In genomic region chr3:86787423-86788123, GRCm38 (mm10) we compare ENCODE assay signal across 9 mouse cellular contexts.
DNase-seq lines count a peak whose midpoint lies in the region; ATAC-seq and TF ChIP-seq lines count a peak whose summit lies in the region.
"Had no signal": no experiment of that assay in that cellular context is flagged by ENCODE, and none has a peak within 500 bp of the region (broad histone marks: within the 10 kb centered on the region; RNA-seq: fewer than 3 reads in every experiment).

No protein-coding gene starts in this region.

- no peak overlapping the region for H3K4me2 ChIP-seq in hindbrain, embryonic 15.5 days
- H3K4me2 ChIP-seq in neural tube, embryonic 14.5 days (ENCODE audit: low read depth, low read length), result no peak overlapping the region
- H3K4me2 ChIP-seq: neural tube, embryonic 12.5 days had no signal

- H3K36me3 ChIP-seq in hindbrain, embryonic 15.5 days, result peaks cover 34% of the 10 kb centered on the region
- H3K36me3 ChIP-seq in neural tube, embryonic 14.5 days (ENCODE audit: control insufficient read depth, insufficient read depth, low read length), result peaks cover 38% of the 10 kb centered on the region

- peak overlapping the region; percentile 78 for H3K27ac ChIP-seq in left cerebral cortex, adult 2 months
- peak overlapping the region; percentile 76 for H3K27ac ChIP-seq in hindbrain, embryonic 15.5 days (replicated peaks)
- peak overlapping the region; percentile 52; the same call in 1 of the 2 replicates for H3K27ac ChIP-seq in neural tube, embryonic 14.5 days (ENCODE audit: low read depth, low read length)
- H3K27ac ChIP-seq: neural tube, embryonic 12.5 days had no signal

- H3K4me3 ChIP-seq in left cerebral cortex, adult 2 months, result no peak overlapping the region
- H3K4me3 ChIP-seq in hindbrain, embryonic 15.5 days, result no peak overlapping the region
- no peak overlapping the region for H3K4me3 ChIP-seq in neural tube, embryonic 14.5 days (ENCODE audit: low read depth, low read length)
- H3K4me3 ChIP-seq: neural tube, embryonic 12.5 days had no signal

- TF ChIP-seq CTCF in left cerebral cortex, adult 2 months (IDR thresholded peaks at IDR 0.05), result no peak

- ATAC-seq in hindbrain, embryonic 15.5 days (ENCODE audit: low FRiP score, low read depth), result no peak; the same call in 1 of the 2 replicates
- ATAC-seq in neural tube, embryonic 14.5 days (ENCODE audit: low read depth), result peak; percentile 15; the same call in 1 of the 2 replicates

- WGBS in hindbrain, embryonic 15.5 days, result 82% methylated on average over 10 of the region's 10 CpGs
- WGBS in neural tube, embryonic 14.5 days, result 94% methylated on average over 10 of the region's 10 CpGs

- DNase-seq in adrenal gland, adult 2 months, result peak; percentile 61
- DNase-seq in adrenal gland, postnatal 25 days, result no peak
- DNase-seq in left cerebral cortex, adult 2 months (ENCODE audit: extremely low spot score in 1 of 2, low spot score in 2 of 2), result no peak
- no peak for DNase-seq in left cerebral cortex, adult 9 months (ENCODE audit: low spot score in 2 of 2)
- no peak for DNase-seq in left cerebral cortex, postnatal 25 days (ENCODE audit: low spot score in 2 of 2)
- DNase-seq in left cerebral cortex, postnatal 4 days, result no peak

- peaks cover 58% of the 10 kb centered on the region for H3K4me1 ChIP-seq in hindbrain, embryonic 15.5 days (replicated peaks)
- peaks cover 11% of the 10 kb centered on the region for H3K4me1 ChIP-seq in neural tube, embryonic 14.5 days (ENCODE audit: control insufficient read depth, insufficient read depth, low read length)

- intact Hi-C loops in left cerebral cortex, adult 2 months (cut with DNase I), result loop anchor here (1.0 to 5.0 kb wide), 3 partner anchors 25 to 189 kb away; no protein-coding TSS in a partner anchor
- intact Hi-C loops in left cerebral cortex, postnatal 25 days (cut with DNase I), result loop anchor here (1.0 kb wide), 1 partner anchor 189 kb away; no protein-coding TSS in a partner anchor
- intact Hi-C loops in left cerebral cortex, postnatal 4 days (cut with DNase I), result loop anchor here (5.0 kb wide), 1 partner anchor 190 kb away; no protein-coding TSS in a partner anchor

- H3K9ac ChIP-seq in hindbrain, embryonic 15.5 days, result no peak overlapping the region
- H3K9ac ChIP-seq in neural tube, embryonic 14.5 days (replicated peaks; ENCODE audit: low read depth, low read length), result no peak overlapping the region

- no peaks in the 10 kb centered on the region for H3K9me3 ChIP-seq in hindbrain, embryonic 15.5 days
- no peaks in the 10 kb centered on the region for H3K9me3 ChIP-seq in neural tube, embryonic 14.5 days (ENCODE audit: control insufficient read depth, low read length)
- H3K9me3 ChIP-seq: neural tube, embryonic 12.5 days had no signal

- no peaks in the 10 kb centered on the region for H3K27me3 ChIP-seq in hindbrain, embryonic 15.5 days
- H3K27me3 ChIP-seq in neural tube, embryonic 14.5 days (ENCODE audit: control insufficient read depth, insufficient read depth, low read length), result no peaks in the 10 kb centered on the region
- H3K27me3 ChIP-seq: neural tube, embryonic 12.5 days had no signal
